Mouse (Mus musculus) heart, adult 2 months (tissue): ENCODE results near the gene Cd81.

Experiments
- CTCF ChIP-seq: fragments of 200-600 bp; IDR thresholded peaks from 2 replicates; pipeline ENCODE4 v1.8.1; 2022; ENCODE audit warnings: antibody characterized with exemption, mild to moderate bottlenecking, moderate library complexity
- POLR2A ChIP-seq: fragments of 200-500 bp; IDR thresholded peaks from 2 replicates; pipeline ENCODE4 v1.6.1; 2011; ENCODE audit warnings: mild to moderate bottlenecking, low read depth, low read length, control low read depth; ENCODE audit not compliant: insufficient read depth

DNA sequence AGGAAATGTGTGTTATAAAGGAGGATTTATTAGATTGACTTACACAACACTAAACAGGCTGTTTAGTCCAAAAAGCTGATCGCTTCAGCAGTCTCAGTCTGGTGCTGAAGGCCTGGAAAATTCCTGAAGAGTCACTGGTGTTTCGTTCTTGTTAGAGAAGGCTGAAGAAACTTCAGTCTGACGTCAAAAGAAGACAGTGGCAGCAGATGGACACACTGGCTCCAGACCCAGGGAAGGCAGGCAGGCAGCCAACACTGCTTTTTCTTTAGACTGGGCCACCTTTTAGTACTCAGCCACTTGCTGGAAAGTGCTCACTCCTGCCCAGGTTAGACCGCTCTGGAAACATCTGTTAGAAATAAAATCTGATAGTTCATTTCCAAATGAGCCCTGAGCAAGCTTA lies 19.0 kb upstream of the Cd81 start:
- TF ChIP-seq CTCF, result no peak
- no peak for TF ChIP-seq POLR2A
